In genomic region chr9:106269879-106270278, GRCm38 (mm10) we compare ENCODE assay signal across 12 mouse cellular contexts. TPM values are rescaled to one million over a fixed set of nuclear protein-coding genes. Genes with fewer than 3 reads are reported as not detected.
DNase-seq lines count a peak whose midpoint lies in the region; ATAC-seq lines count a peak whose summit lies in the region.
"Had no signal": no experiment of that assay in that cellular context is flagged by ENCODE, and none has a peak within 500 bp of the region (broad histone marks: within the 10 kb centered on the region; RNA-seq: fewer than 3 reads in every experiment).

No protein-coding gene starts in this region.

- no peaks in the 10 kb centered on the region for H3K27me3 ChIP-seq in midbrain, embryonic 13.5 days
- no peaks in the 10 kb centered on the region for H3K27me3 ChIP-seq in heart, embryonic 11.5 days (ENCODE audit: control insufficient read depth, insufficient read depth, low read length)
- H3K27me3 ChIP-seq: embryonic facial prominence, embryonic 13.5 days; heart, embryonic 13.5 days; liver, embryonic 15.5 days had no signal

- DNase-seq in frontal cortex, postnatal 10 days (ENCODE audit: low spot score in 2 of 2) = no peak
- DNase-seq in NIH3T3 (ENCODE audit: low read depth) = peak; percentile 31
- no peak for DNase-seq in kidney, postnatal 14 days
- DNase-seq: adrenal gland, adult 8-10 months had no signal

- H3K9me3 ChIP-seq in midbrain, embryonic 13.5 days = no peaks in the 10 kb centered on the region
- H3K9me3 ChIP-seq in heart, embryonic 11.5 days (replicated peaks; ENCODE audit: control insufficient read depth, low read length) = no peaks in the 10 kb centered on the region
- H3K9me3 ChIP-seq: embryonic facial prominence, embryonic 13.5 days; heart, embryonic 13.5 days; liver, embryonic 15.5 days had no signal

- WGBS in midbrain, embryonic 13.5 days = 2% methylated on average over 2 of the region's 2 CpGs
- 52% methylated on average over 2 of the region's 2 CpGs for WGBS in heart, embryonic 11.5 days (ENCODE audit: insufficient replicate concordance)

- H3K27ac ChIP-seq in midbrain, embryonic 13.5 days = peak overlapping the region; percentile 66
- no peak overlapping the region for H3K27ac ChIP-seq in heart, embryonic 11.5 days (ENCODE audit: low read depth, low read length)
- H3K27ac ChIP-seq: embryonic facial prominence, embryonic 13.5 days; heart, embryonic 13.5 days; liver, embryonic 15.5 days had no signal

- peak; percentile 93 for ATAC-seq in frontal cortex, adult (ENCODE audit: low TSS enrichment)
- peak; percentile 79 to 82 for ATAC-seq in hematopoietic stem cell, adult 5-6 weeks (replicated peaks in 1 of 2; ENCODE audit: insufficient read depth in 1 of 2, low FRiP score in 2 of 2, low TSS enrichment in 1 of 2, low read depth in 1 of 2, poor library complexity in 2 of 2, severe bottlenecking in 2 of 2)
- peak; percentile 84 for ATAC-seq in midbrain, embryonic 13.5 days
- no peak for ATAC-seq in CD4-positive, CD25-positive, alpha-beta regulatory T cell, adult 4 months
- no peak for ATAC-seq in heart, embryonic 11.5 days (replicated peaks; ENCODE audit: insufficient number of reproducible peaks, low FRiP score, low TSS enrichment)

- no peak overlapping the region for H3K4me2 ChIP-seq in midbrain, embryonic 13.5 days (replicated peaks)
- no peak overlapping the region for H3K4me2 ChIP-seq in heart, embryonic 11.5 days
- H3K4me2 ChIP-seq: embryonic facial prominence, embryonic 13.5 days; heart, embryonic 13.5 days; liver, embryonic 15.5 days had no signal

- 0 out of 2 replicates have a peak overlapping the region, but pooled peaks have one; percentile 44 for H3K9ac ChIP-seq in midbrain, embryonic 13.5 days (replicated peaks)
- no peak overlapping the region for H3K9ac ChIP-seq in heart, embryonic 11.5 days (ENCODE audit: low read depth, low read length)
- H3K9ac ChIP-seq: embryonic facial prominence, embryonic 13.5 days; heart, embryonic 13.5 days; liver, embryonic 15.5 days had no signal

- H3K4me1 ChIP-seq in midbrain, embryonic 13.5 days (replicated peaks) = peaks cover 21% of the 10 kb centered on the region
- H3K4me1 ChIP-seq in heart, embryonic 11.5 days (ENCODE audit: control insufficient read depth, insufficient read depth, low read length) = peaks cover 6% of the 10 kb centered on the region

- no peaks in the 10 kb centered on the region for H3K36me3 ChIP-seq in midbrain, embryonic 13.5 days
- no peaks in the 10 kb centered on the region for H3K36me3 ChIP-seq in heart, embryonic 11.5 days (ENCODE audit: control insufficient read depth, insufficient read depth, low read length)
- H3K36me3 ChIP-seq: embryonic facial prominence, embryonic 13.5 days; heart, embryonic 13.5 days; liver, embryonic 15.5 days had no signal

- no peak overlapping the region for H3K4me3 ChIP-seq in midbrain, embryonic 13.5 days (replicated peaks)
- no peak overlapping the region for H3K4me3 ChIP-seq in heart, embryonic 11.5 days (ENCODE audit: low read depth, low read length)
- H3K4me3 ChIP-seq: embryonic facial prominence, embryonic 13.5 days; heart, embryonic 13.5 days; liver, embryonic 15.5 days had no signal

RNA-seq across cellular contexts. Expression of gene Poc1a, which starts 11.0 kb away (rescaled TPM):
- total RNA-seq in hematopoietic stem cell, adult 5-6 weeks (2017) = 13.9 and 14.8 TPM in 2 replicates
- polyA plus RNA-seq in midbrain, embryonic 13.5 days (2015; fragmentation: Nextera tagmentation; extraction: Ambion mirVana) = 10.6 and 13.5 TPM in 2 replicates
- polyA plus RNA-seq in CD4-positive, CD25-positive, alpha-beta regulatory T cell, adult 4 months (2017; shearing (Covaris generic)) = 1 to 10 TPM; 2.3 to 8.0 TPM
- 28.4 and 31.1 TPM in 2 replicates for polyA plus RNA-seq in heart, embryonic 11.5 days (2014; fragmentation: Nextera tagmentation; extraction: Ambion mirVana)

RNA-seq across cellular contexts. Expression of gene Alas1, which starts 21.4 kb away (rescaled TPM):
- total RNA-seq in hematopoietic stem cell, adult 5-6 weeks (2017) = 72.1 and 85.4 TPM in 2 replicates
- polyA plus RNA-seq in midbrain, embryonic 13.5 days (2015; fragmentation: Nextera tagmentation; extraction: Ambion mirVana) = 91.5 and 93.6 TPM in 2 replicates
- polyA plus RNA-seq in CD4-positive, CD25-positive, alpha-beta regulatory T cell, adult 4 months (2017; shearing (Covaris generic)) = 10 to 100 TPM; 43.4 to 74.4 TPM
- polyA plus RNA-seq in heart, embryonic 11.5 days (2014; fragmentation: Nextera tagmentation; extraction: Ambion mirVana) = 121 and 128 TPM in 2 replicates

RNA-seq across cellular contexts. Expression of gene Tlr9, which starts 47.5 kb away (rescaled TPM):
- total RNA-seq in hematopoietic stem cell, adult 5-6 weeks (2017) = 0.84 and 1.4 TPM in 2 replicates
- not detected in 2 replicates for polyA plus RNA-seq in midbrain, embryonic 13.5 days (2015; fragmentation: Nextera tagmentation; extraction: Ambion mirVana)
- not detected for polyA plus RNA-seq in CD4-positive, CD25-positive, alpha-beta regulatory T cell, adult 4 months (2017; shearing (Covaris generic))
- not detected in 2 replicates for polyA plus RNA-seq in heart, embryonic 11.5 days (2014; fragmentation: Nextera tagmentation; extraction: Ambion mirVana)
- polyA plus RNA-seq: embryonic facial prominence, embryonic 13.5 days; heart, embryonic 13.5 days had no signal

Comparison
In these comparisons a context has a peak if more than half of its experiments do, and no peak if none do; other contexts are left out.
1. ATAC-seq: peak in frontal cortex, adult (single experiment), hematopoietic stem cell, adult 5-6 weeks (2 of 2) and midbrain, embryonic 13.5 days (single experiment); none in CD4-positive, CD25-positive, alpha-beta regulatory T cell, adult 4 months (single experiment) and heart, embryonic 11.5 days (single experiment).